Mouse (Mus musculus) hindbrain, embryonic 16.5 days (tissue): ENCODE data around the gene Cyp2d11. TPM values are rescaled to one million over a fixed set of nuclear protein-coding genes. Genes with fewer than 3 reads are reported as not detected.
A peak's percentile ranks its signal among the peaks of the same experiment; 100 is the strongest.

Experiments used
- ATAC-seq: fragments of 200-750 bp; cut with Nextera tagmentation; 2 replicates; pipeline ENCODE4 v1.8.0; 2017; ENCODE audit warnings: moderate TSS enrichment, moderate library complexity
- H3K27ac ChIP-seq: fragments of 300-500 bp; sonication (generic); 2 replicates; pipeline ENCODE4 v1.5.1; 2014; ENCODE audit warnings: low read depth, mild to moderate bottlenecking, control low read depth, low read length, moderate library complexity
- H3K27me3 ChIP-seq: fragments of 300-500 bp; sonication (generic); replicated peaks from 2 replicates; pipeline ENCODE4 v1.6.1; 2014; ENCODE audit warnings: low read length; ENCODE audit not compliant: control insufficient read depth, insufficient read depth
- H3K36me3 ChIP-seq: fragments of 300-500 bp; sonication (generic); 2 replicates; pipeline ENCODE4 v1.6.1; 2014; ENCODE audit warnings: mild to moderate bottlenecking, low read length, moderate library complexity, mixed read lengths; ENCODE audit not compliant: control insufficient read depth, insufficient read depth
- H3K4me1 ChIP-seq: fragments of 300-500 bp; sonication (generic); 2 replicates; pipeline ENCODE4 v1.6.1; 2014; ENCODE audit warnings: low read depth, low read length; ENCODE audit not compliant: control insufficient read depth, insufficient read depth
- H3K4me2 ChIP-seq: fragments of 300-500 bp; sonication (generic); 2 replicates; pipeline ENCODE4 v1.6.1; 2014; ENCODE audit warnings: mild to moderate bottlenecking, low read length, control low read depth, moderate library complexity
- H3K4me3 ChIP-seq: fragments of 300-500 bp; sonication (generic); 2 replicates; pipeline ENCODE4 v1.5.1; 2014; ENCODE audit warnings: mild to moderate bottlenecking, low read length, control low read depth, moderate library complexity
- H3K9ac ChIP-seq: fragments of 300-500 bp; sonication (generic); 2 replicates; pipeline ENCODE4 v1.6.1; 2014; ENCODE audit warnings: low read depth, mild to moderate bottlenecking, control low read depth, low read length, moderate library complexity
- H3K9me3 ChIP-seq: fragments of 300-500 bp; sonication (generic); 2 replicates; pipeline ENCODE4 v1.6.1; 2014; ENCODE audit warnings: mild to moderate bottlenecking, low read length, moderate library complexity; ENCODE audit not compliant: control insufficient read depth
- WGBS: fragments of 180-500 bp; shearing (Covaris S2); extraction: QIAGEN DNeasy Blood & Tissue Kit; methylation state at CpG from one replicate; pipeline ENCODE4 v1.1.7; 2014; 5-methylcytosine and 5-hydroxymethylcytosine counted together
- microRNA-seq: library from miRNA; unstranded; fragments of <30 nt; microRNA quantifications from one replicate; pipeline ENCODE4, GENCODE M21; 2017
- polyA plus RNA-seq: library from polyadenylated mRNA; unstranded; fragments of >200 nt; fragmentation: Nextera tagmentation; extraction: Ambion mirVana; gene quantifications from 2 replicates; pipeline ENCODE4 v1.2.1, GENCODE M21; 2015

Gene Cyp2d11
- polyA plus RNA-seq, 1 experiment from 2014 or later, result not detected

GRCm38 (mm10) chr15:82342543-82342935 lies 51.3 kb downstream of the Cyp2d11 start:
- H3K4me1 ChIP-seq, result peaks cover 22% of the 10 kb centered on the region
- H3K27ac ChIP-seq, result no peak overlapping the region
- no peaks in the 10 kb centered on the region for H3K9me3 ChIP-seq
- WGBS, result 77% methylated on average over 5 of the region's 5 CpGs
- H3K4me3 ChIP-seq, result no peak overlapping the region
- no peak for ATAC-seq
- no peak overlapping the region for H3K4me2 ChIP-seq
- H3K36me3 ChIP-seq, result no peaks in the 10 kb centered on the region
- H3K9ac ChIP-seq, result no peak overlapping the region
- peaks cover 10% of the 10 kb centered on the region for H3K27me3 ChIP-seq

- Histone ChIP-seq H3K4me3 (no peak overlapping the region), H3K4me2 (peak overlapping the region; percentile 61), H3K4me1 (peaks cover 16% of the 10 kb centered on the region), H3K27me3 (peaks cover 10% of the 10 kb centered on the region), H3K27ac (peak overlapping the region; percentile 32; the same call in 1 of the 2 replicates), H3K36me3 (no peaks in the 10 kb centered on the region), H3K9ac (no peak overlapping the region), H3K9me3 (no peaks in the 10 kb centered on the region)
- 73% methylated on average over 15 of the region's 15 CpGs for WGBS
- ATAC-seq, result no peak
Measured at GRCm38 (mm10) chr15:82341675-82342542, 51.9 kb downstream of the Cyp2d11 start.

- no peaks in the 10 kb centered on the region for H3K36me3 ChIP-seq
- 3% methylated on average over 39 of the region's 40 CpGs for WGBS
- peak overlapping the region; percentile 65 for H3K9ac ChIP-seq
- ATAC-seq, result no peak
- H3K27me3 ChIP-seq, result peaks cover 10% of the 10 kb centered on the region
- no peak overlapping the region for H3K27ac ChIP-seq
- no peaks in the 10 kb centered on the region for H3K9me3 ChIP-seq
- peak overlapping the region; percentile 61 for H3K4me2 ChIP-seq
- peak overlapping the region; percentile 37 for H3K4me3 ChIP-seq
- peaks cover 15% of the 10 kb centered on the region for H3K4me1 ChIP-seq
Measured at GRCm38 (mm10) chr15:82341036-82341501, 52.8 kb downstream of the Cyp2d11 start.

- peaks cover 15% of the 10 kb centered on the region for H3K4me1 ChIP-seq
- H3K27ac ChIP-seq, result no peak overlapping the region
- peak overlapping the region; percentile 61 for H3K4me2 ChIP-seq
- 43% methylated on average over 21 of the region's 21 CpGs for WGBS
- peaks cover 10% of the 10 kb centered on the region for H3K27me3 ChIP-seq
- H3K4me3 ChIP-seq, result peak overlapping the region; percentile 37
- H3K9ac ChIP-seq, result peak overlapping the region; percentile 65
- no peak for ATAC-seq
- no peaks in the 10 kb centered on the region for H3K36me3 ChIP-seq
- H3K9me3 ChIP-seq, result no peaks in the 10 kb centered on the region
Measured at GRCm38 (mm10) chr15:82340414-82341035, 53.3 kb downstream of the Cyp2d11 start.

GRCm38 (mm10) chr15:82339634-82340254 lies 54.1 kb downstream of the Cyp2d11 start:
- H3K27ac ChIP-seq, result no peak overlapping the region
- H3K4me3 ChIP-seq, result no peak overlapping the region
- peaks cover 10% of the 10 kb centered on the region for H3K27me3 ChIP-seq
- WGBS, result 72% methylated on average over 8 of the region's 8 CpGs
- no peak overlapping the region for H3K4me2 ChIP-seq
- no peaks in the 10 kb centered on the region for H3K36me3 ChIP-seq
- ATAC-seq, result no peak
- H3K9ac ChIP-seq, result no peak overlapping the region
- H3K9me3 ChIP-seq, result no peaks in the 10 kb centered on the region
- peaks cover 15% of the 10 kb centered on the region for H3K4me1 ChIP-seq

Small RNAs within 50 kb of the gene (microRNA-seq; reads per million reads assigned to microRNA genes)
- not detected for gene Gm25990
- gene Gm27331, result not detected
- not detected for gene Mir7684

Other genes starting within 250 kb of the Cyp2d11 start
- 179 and 196 TPM in 2 replicates for gene Srebf2, start 246.8 kb downstream of the Cyp2d11 start, polyA plus RNA-seq
- gene Shisa8, start 181.2 kb downstream of the Cyp2d11 start, polyA plus RNA-seq, result 3.4 and 4.2 TPM in 2 replicates
- gene Tnfrsf13c, start 169.7 kb downstream of the Cyp2d11 start, polyA plus RNA-seq, result 0.10 and 0.31 TPM in 2 replicates
- gene Cenpm, start 149.3 kb downstream of the Cyp2d11 start, polyA plus RNA-seq, result 20.0 and 24.0 TPM in 2 replicates
- gene 1500009C09Rik, start 141.6 kb downstream of the Cyp2d11 start, polyA plus RNA-seq, result 16.7 and 20.3 TPM in 2 replicates
- gene Sept3, start 119.1 kb downstream of the Cyp2d11 start, polyA plus RNA-seq, result 321 and 348 TPM in 2 replicates
- gene Wbp2nl, start 95.1 kb downstream of the Cyp2d11 start, polyA plus RNA-seq, result 0.10 TPM in 1 of 2 replicates, not detected in the other
- 32.8 and 32.9 TPM in 2 replicates for gene Naga, start 55.1 kb downstream of the Cyp2d11 start, polyA plus RNA-seq
- gene Pheta2, start 55.1 kb downstream of the Cyp2d11 start, polyA plus RNA-seq, result 1.6 and 2.1 TPM in 2 replicates
- 354 and 397 TPM in 2 replicates for gene Smdt1, start 55.1 kb downstream of the Cyp2d11 start, polyA plus RNA-seq
- gene Ndufa6, start 39.7 kb downstream of the Cyp2d11 start, polyA plus RNA-seq, result 345 and 392 TPM in 2 replicates
- 3.3 TPM in 2 replicates for gene Cyp2d22, start 13.8 kb downstream of the Cyp2d11 start, polyA plus RNA-seq
- not detected in 2 replicates for gene Cyp2d10, start 13.2 kb upstream of the Cyp2d11 start, polyA plus RNA-seq
- not detected in 2 replicates for gene Cyp2d9, start 39.4 kb upstream of the Cyp2d11 start, polyA plus RNA-seq
- not detected in 2 replicates for gene Cyp2d12, start 161.1 kb upstream of the Cyp2d11 start, polyA plus RNA-seq
- not detected in 2 replicates for gene Cyp2d34, start 226.9 kb upstream of the Cyp2d11 start, polyA plus RNA-seq